Mouse (Mus musculus): ENCODE measurements around the gene Ggn.
"Not testable (repeated sequence)": the region's sequence is repeated elsewhere in the genome, so short reads cannot be mapped to it uniquely, and the experiment has no call there.

The Ggn gene

GRCm38 (mm10) chr7:29162294-29162693 lies 7.7 kb upstream of the Ggn start:
- no peak for DNase-seq

DNA sequence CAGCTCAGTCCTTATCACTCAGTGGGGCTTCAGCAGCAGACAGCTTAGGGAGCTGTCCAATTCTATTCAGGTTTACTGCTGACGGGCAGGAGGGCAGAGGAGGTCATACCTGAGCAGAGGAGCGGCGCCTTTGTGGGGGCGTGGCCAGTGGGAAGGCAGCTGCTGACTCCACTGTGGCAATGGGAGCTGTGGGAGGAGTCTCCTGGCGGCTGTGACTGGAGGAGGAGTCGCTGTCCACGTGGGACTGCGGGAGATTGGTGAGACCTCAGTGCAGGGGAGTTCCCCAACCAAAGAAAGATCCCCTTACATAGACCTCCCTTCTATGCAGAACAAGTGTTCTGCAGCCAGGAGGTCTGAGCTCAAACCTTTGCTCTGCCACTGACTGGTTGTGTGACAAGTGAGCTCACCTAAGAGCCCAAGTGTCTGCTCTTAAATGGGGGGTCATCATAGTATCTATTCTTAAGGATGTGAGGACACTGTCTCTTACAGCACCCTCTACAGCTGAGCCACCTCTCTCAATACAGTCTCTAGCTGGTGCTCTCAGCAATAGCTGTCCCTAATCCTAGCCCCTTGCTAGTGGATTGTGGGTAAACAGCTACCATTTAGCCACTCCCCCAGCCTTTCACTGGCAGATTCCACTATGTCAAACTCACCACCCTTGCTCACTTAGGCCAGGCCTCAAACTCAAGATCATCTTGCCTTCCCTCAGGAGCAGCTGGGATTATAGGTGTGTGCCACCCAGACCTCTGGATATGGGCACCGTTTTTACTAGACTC lies 7.1 kb upstream of the Ggn start:
- no peak for DNase-seq

GRCm38 (mm10) chr7:29167656-29168055 lies 2.4 kb upstream of the Ggn start:
- no peak for DNase-seq

- no peak for DNase-seq
Observed at GRCm38 (mm10) chr7:29168121-29168695, 1.8 kb upstream of the Ggn start.

GRCm38 (mm10) chr7:29168791-29169230 lies 1.2 kb upstream of the Ggn start:
- DNase-seq = peak; percentile 45

- DNase-seq = peak; percentile 86
Observed at GRCm38 (mm10) chr7:29169231-29170065, 562 bp upstream of the Ggn start.

GRCm38 (mm10) chr7:29170755-29171561 lies 948 bp downstream of the Ggn start:
- DNase-seq = no peak

DNA sequence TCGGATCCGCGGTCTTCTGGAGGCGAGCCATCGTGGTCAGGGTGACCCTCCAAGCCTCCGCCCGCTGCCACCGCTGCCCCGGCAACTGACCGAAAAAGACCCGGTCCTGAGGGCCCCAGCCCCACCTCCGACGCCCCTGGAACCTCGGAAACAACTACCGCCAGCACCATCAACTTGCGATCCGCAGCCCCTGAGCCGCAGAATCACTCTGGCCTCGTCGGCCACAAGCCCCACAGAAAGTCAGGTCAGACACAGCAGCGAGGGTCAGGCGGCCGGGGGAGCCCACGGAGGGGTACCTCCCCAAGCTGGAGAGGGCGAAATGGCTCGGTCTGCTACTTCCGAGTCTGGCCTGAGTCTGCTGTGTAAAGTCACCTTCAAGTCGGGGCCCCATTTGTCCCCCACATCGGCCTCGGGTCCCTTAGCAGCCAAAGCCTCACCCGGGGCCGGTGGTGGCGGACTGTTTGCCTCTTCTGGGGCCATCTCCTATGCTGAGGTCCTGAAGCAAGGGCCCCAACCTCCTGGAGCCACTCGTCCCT lies 1.6 kb downstream of the Ggn start:
- DNase-seq = no peak

- DNase-seq = no peak
Observed at GRCm38 (mm10) chr7:29172390-29173016, 2.5 kb downstream of the Ggn start.

DNA sequence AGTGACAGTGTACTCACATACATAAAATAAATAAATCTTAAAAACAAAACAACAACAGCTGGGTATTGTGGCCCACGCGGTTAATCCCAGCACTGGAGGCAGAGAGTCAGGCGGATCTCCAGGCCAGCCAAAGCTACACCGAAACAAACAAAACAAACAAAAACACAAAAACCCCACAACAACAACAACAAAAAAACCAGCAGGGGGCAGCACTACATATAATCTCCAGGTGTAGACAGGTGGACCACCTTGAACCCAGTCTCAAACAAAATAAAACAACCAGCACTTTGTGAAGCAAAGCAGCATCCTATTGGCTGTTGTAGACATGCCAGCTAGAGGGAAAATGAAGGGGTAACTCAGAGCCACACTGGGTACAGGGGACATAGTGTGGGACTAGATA lies 8.1 kb downstream of the Ggn start:
- DNase-seq = no peak

GRCm38 (mm10) chr7:29179323-29179722 lies 9.3 kb downstream of the Ggn start:
- DNase-seq = no peak

GRCm38 (mm10) chr7:29180077-29180853 lies 10.3 kb downstream of the Ggn start, which contains the start of gene Psmd8:
Gene Psmd8, minus strand, starts transcription at chr7:29180701.
- DNase-seq = peak; percentile 96

- DNase-seq = no peak
Observed at GRCm38 (mm10) chr7:29180854-29181236, 10.8 kb downstream of the Ggn start.

DNA sequence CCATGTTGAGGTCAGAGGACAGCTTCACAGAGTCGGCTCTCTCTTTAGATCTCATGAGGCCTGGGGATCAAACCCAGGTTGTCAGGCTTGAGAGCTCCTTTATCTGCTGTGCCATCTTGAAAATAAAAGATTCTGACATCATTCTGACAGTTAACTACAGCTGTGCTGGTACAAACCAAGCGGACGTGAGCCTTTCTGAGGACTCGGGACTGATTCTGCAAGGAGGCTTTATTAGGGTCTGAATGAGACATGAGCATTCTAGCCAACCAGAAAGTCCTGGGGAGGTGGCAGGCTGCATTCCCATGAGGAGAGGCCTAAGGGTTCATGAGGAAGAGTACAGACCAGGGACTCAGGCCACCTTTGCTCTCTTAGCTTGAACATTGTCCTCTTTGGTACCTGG lies 11.3 kb downstream of the Ggn start:
- not testable (repeated sequence) for DNase-seq

- not testable (repeated sequence) for DNase-seq
Observed at GRCm38 (mm10) chr7:29194230-29194629, 24.2 kb downstream of the Ggn start.

GRCm38 (mm10) chr7:29202577-29202976 lies 32.6 kb downstream of the Ggn start:
- no peak for DNase-seq

DNA sequence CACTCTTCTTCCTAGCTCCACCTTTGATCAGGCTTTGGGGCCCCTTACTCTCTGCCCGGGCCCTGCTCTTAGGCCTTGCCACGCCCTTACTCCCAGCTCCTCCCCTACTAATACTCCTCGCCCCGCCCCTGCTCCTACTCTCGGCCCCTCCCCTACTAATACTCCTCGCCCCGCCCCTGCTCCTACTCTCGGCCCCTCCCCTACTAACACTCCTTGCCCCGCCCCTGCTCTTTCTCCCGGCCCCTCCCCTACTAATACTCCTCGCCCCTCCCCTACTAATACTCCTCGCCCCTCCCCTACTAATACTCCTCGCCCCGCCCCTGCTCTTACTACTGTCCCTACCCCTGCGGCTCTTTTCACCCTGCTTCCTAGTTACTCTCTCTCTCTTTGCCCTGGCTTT lies 41.0 kb downstream of the Ggn start:
- not testable (repeated sequence) for DNase-seq

- peak; percentile 51 for DNase-seq
Observed at GRCm38 (mm10) chr7:29211415-29212198, 41.6 kb downstream of the Ggn start.

DNA sequence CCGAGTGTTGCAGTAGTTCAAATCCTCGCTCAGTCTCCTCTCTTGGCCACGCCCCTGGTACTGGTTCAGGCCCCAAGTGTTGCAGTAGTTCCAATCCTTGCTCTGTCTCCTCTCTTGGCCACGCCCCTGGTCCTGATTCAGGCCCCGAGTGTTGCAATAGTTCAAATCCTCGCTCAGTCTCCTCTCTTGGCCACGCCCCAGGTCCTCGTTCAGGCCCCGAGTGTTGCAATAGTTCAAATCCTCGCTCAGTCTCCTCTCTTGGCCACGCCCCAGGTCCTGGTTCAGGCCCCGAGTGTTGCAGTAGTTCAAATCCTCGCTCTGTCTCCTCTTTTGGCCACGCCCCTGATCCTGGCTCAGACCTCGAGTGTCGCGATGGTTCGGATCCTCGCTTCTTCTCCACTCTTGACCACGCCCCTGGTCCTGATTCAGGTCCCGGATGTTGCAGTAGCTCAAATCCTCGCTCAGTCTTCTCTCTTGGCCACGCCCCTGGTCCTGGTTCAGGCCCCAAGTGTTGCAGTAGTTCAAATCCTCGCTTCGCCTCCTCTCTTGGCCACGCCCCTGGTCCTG lies 42.3 kb downstream of the Ggn start:
- DNase-seq = no peak
